Mouse (Mus musculus) spleen, postnatal 10 days (tissue): ENCODE measurements around the gene Fads2.

Source experiments
- DNase-seq, 2 experiments: peaks; one replicate each; pipeline ENCODE4 v3.0.0; 2021 to 2022; ENCODE audit warnings: low spot score in 2 of 2

The Fads2 gene

GRCm38 (mm10) chr19:10042232-10042631, 59.3 kb downstream of the Fads2 start:
- DNase-seq = peak; percentile 52 to 74

GRCm38 (mm10) chr19:10041388-10042148, 60.0 kb downstream of the Fads2 start, which contains the start of gene Fads3:
Fads3 (plus strand) TSS chr19:10041569.
- peak; percentile 74 to 77 for DNase-seq

GRCm38 (mm10) chr19:10040866-10041387, 60.6 kb downstream of the Fads2 start:
- no peak for DNase-seq

- DNase-seq = no peak
Observed at GRCm38 (mm10) chr19:10039615-10040014, 61.9 kb downstream of the Fads2 start.

- no peak for DNase-seq
Observed at GRCm38 (mm10) chr19:10038910-10039309, 62.6 kb downstream of the Fads2 start.

GRCm38 (mm10) chr19:10038364-10038763, 63.2 kb downstream of the Fads2 start:
- no peak for DNase-seq

GRCm38 (mm10) chr19:10037534-10037933, 64.0 kb downstream of the Fads2 start:
- DNase-seq = no peak

GRCm38 (mm10) chr19:10034785-10035447, 66.6 kb downstream of the Fads2 start:
- DNase-seq = peak; percentile 86 to 93

- DNase-seq = peak in 1 of 2 experiments; percentile 16
Observed at GRCm38 (mm10) chr19:10034356-10034755, 67.2 kb downstream of the Fads2 start.

- DNase-seq = peak; percentile 53 to 74
Observed at GRCm38 (mm10) chr19:10033211-10033973, 68.2 kb downstream of the Fads2 start.

- no peak for DNase-seq
Observed at GRCm38 (mm10) chr19:10029746-10030145, 71.8 kb downstream of the Fads2 start.

- peak in 1 of 2 experiments; percentile 52 for DNase-seq
Observed at GRCm38 (mm10) chr19:10025169-10025875, 76.2 kb downstream of the Fads2 start.

- DNase-seq = peak in 1 of 2 experiments; percentile 18
Observed at GRCm38 (mm10) chr19:10023304-10023758, 78.2 kb downstream of the Fads2 start.

- DNase-seq = no peak
Observed at GRCm38 (mm10) chr19:10022414-10023303, 78.9 kb downstream of the Fads2 start.

GRCm38 (mm10) chr19:10021981-10022380, 79.6 kb downstream of the Fads2 start:
- no peak for DNase-seq

- DNase-seq = peak in 1 of 2 experiments; percentile 13
Observed at GRCm38 (mm10) chr19:10019214-10019760, 82.3 kb downstream of the Fads2 start.

GRCm38 (mm10) chr19:10018527-10018818, 83.1 kb downstream of the Fads2 start:
- peak in 1 of 2 experiments; percentile 19 for DNase-seq

GRCm38 (mm10) chr19:10017637-10018526, 83.7 kb downstream of the Fads2 start:
- peak; percentile 87 to 93 for DNase-seq

GRCm38 (mm10) chr19:10016151-10016550, 85.4 kb downstream of the Fads2 start:
- peak in 1 of 2 experiments; percentile 54 for DNase-seq
